Mouse (Mus musculus) limb, embryonic 11.5 days (tissue): Measurements from ENCODE around the gene Plekhh2. TPM values are rescaled to one million over a fixed set of nuclear protein-coding genes. Genes with fewer than 3 reads are reported as not detected.

Experiments
- ATAC-seq: fragments of 200-750 bp; cut with Nextera tagmentation; 2 replicates; pipeline ENCODE4 v1.8.0; 2017; ENCODE audit warnings: low read depth; ENCODE audit not compliant: insufficient number of reproducible peaks, low FRiP score, low TSS enrichment
- DNase-seq: peaks from one replicate; pipeline ENCODE4 v3.0.0-alpha.2; 2015; ENCODE audit warnings: low spot score
- H3K27ac ChIP-seq: fragments of 300-500 bp; sonication (generic); replicated peaks from 2 replicates; pipeline ENCODE4 v1.5.1; 2014; ENCODE audit warnings: low read depth, mild to moderate bottlenecking, low read length
- H3K27me3 ChIP-seq: fragments of 300-500 bp; sonication (generic); 2 replicates; pipeline ENCODE4 v1.6.1; 2014; ENCODE audit warnings: mild to moderate bottlenecking, low read length, mixed read lengths; ENCODE audit not compliant: control insufficient read depth, insufficient read depth
- H3K36me3 ChIP-seq: fragments of 300-500 bp; sonication (generic); 2 replicates; pipeline ENCODE4 v1.6.1; 2014; ENCODE audit warnings: mild to moderate bottlenecking, low read length, moderate library complexity, mixed read lengths; ENCODE audit not compliant: control insufficient read depth, insufficient read depth
- H3K4me1 ChIP-seq: fragments of 300-500 bp; sonication (generic); 2 replicates; pipeline ENCODE4 v1.6.1; 2014; ENCODE audit warnings: low read length, mixed read lengths; ENCODE audit not compliant: control insufficient read depth, insufficient read depth
- H3K4me2 ChIP-seq: fragments of 300-500 bp; sonication (generic); 2 replicates; pipeline ENCODE4 v1.6.1; 2014; ENCODE audit warnings: low read depth, mild to moderate bottlenecking, moderate library complexity; ENCODE audit not compliant: severe bottlenecking
- H3K4me3 ChIP-seq: fragments of 300-500 bp; sonication (generic); 2 replicates; pipeline ENCODE4 v1.5.1; 2014; ENCODE audit warnings: low read depth, low read length
- H3K9ac ChIP-seq: fragments of 300-500 bp; sonication (generic); 2 replicates; pipeline ENCODE4 v1.6.1; 2014; ENCODE audit warnings: mild to moderate bottlenecking, low read length
- H3K9me3 ChIP-seq: fragments of 300-500 bp; sonication (generic); 2 replicates; pipeline ENCODE4 v1.6.1; 2016; ENCODE audit warnings: low read length; ENCODE audit not compliant: control insufficient read depth
- WGBS: fragments of 180-500 bp; shearing (Covaris S2); extraction: QIAGEN DNeasy Blood & Tissue Kit; methylation state at CpG from one replicate; pipeline ENCODE4 v1.1.7; 2014; 5-methylcytosine and 5-hydroxymethylcytosine counted together
- polyA plus RNA-seq: library from polyadenylated mRNA; unstranded; fragments of >200 nt; fragmentation: Nextera tagmentation; extraction: Ambion mirVana; gene quantifications from 2 replicates; pipeline ENCODE4 v1.2.1, GENCODE M21; 2014

The Plekhh2 gene
- polyA plus RNA-seq, 1 experiment from 2014 or later: 5.7 TPM

GRCm38 (mm10) chr17:84505922-84506321, 5.8 kb upstream of the Plekhh2 start:
- Histone ChIP-seq H3K36me3 (no peaks in the 10 kb centered on the region), H3K4me2 (no peak overlapping the region), H3K4me1 (no peaks in the 10 kb centered on the region), H3K9me3 (no peaks in the 10 kb centered on the region), H3K4me3 (no peak overlapping the region), H3K9ac (no peak overlapping the region), H3K27me3 (no peaks in the 10 kb centered on the region), H3K27ac (no peak overlapping the region)
- DNase-seq (no peak), ATAC-seq (no peak)
- 83% methylated on average over 2 of the region's 2 CpGs for WGBS

DNA sequence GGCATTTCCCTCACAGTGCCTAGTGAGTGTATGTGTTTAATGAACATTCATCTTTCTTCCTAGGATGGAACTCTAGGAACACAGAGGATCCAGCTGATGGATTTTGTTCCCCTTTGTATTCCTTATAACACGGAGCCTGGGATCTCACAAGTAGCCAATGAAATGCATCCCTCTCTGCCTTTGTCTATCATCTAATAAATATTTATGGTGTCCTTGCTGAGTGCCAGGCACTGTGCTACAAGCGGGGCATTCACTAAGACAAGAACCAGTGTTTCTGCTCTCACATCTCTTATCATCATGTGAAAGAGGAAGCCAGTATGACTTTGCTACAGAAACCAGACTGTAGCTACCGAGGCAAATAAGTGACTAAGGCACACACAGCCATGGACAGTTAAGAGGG, 3.0 kb upstream of the Plekhh2 start:
- ATAC-seq (no peak), DNase-seq (no peak)
- no peaks in the 10 kb centered on the region for H3K27me3 ChIP-seq
- no peak overlapping the region for H3K4me3 ChIP-seq
- WGBS: 76% methylated on average over 3 of the region's 3 CpGs
- 0 out of 2 replicates have a peak, but pooled peaks cover 5% of the 10 kb centered on the region for H3K4me1 ChIP-seq
- no peaks in the 10 kb centered on the region for H3K9me3 ChIP-seq
- no peaks in the 10 kb centered on the region for H3K36me3 ChIP-seq
- H3K9ac ChIP-seq: no peak overlapping the region
- no peak overlapping the region for H3K27ac ChIP-seq
- H3K4me2 ChIP-seq: no peak overlapping the region

GRCm38 (mm10) chr17:84509176-84509575, 2.5 kb upstream of the Plekhh2 start:
- no peak for ATAC-seq
- WGBS: 85% methylated on average over 4 of the region's 4 CpGs

GRCm38 (mm10) chr17:84510355-84510754, 1.3 kb upstream of the Plekhh2 start:
- no peaks in the 10 kb centered on the region for H3K36me3 ChIP-seq
- no peak for DNase-seq
- no peak for ATAC-seq
- H3K4me1 ChIP-seq: 0 out of 2 replicates have a peak, but pooled peaks cover 5% of the 10 kb centered on the region
- 83% methylated on average over 5 of the region's 5 CpGs for WGBS
- H3K27ac ChIP-seq: no peak overlapping the region
- no peak overlapping the region for H3K4me3 ChIP-seq
- no peaks in the 10 kb centered on the region for H3K27me3 ChIP-seq
- H3K4me2 ChIP-seq: no peak overlapping the region
- no peaks in the 10 kb centered on the region for H3K9me3 ChIP-seq
- H3K9ac ChIP-seq: no peak overlapping the region

More at GRCm38 (mm10) chr17:84509176-84509575, 2.5 kb upstream of the Plekhh2 start:
- Histone ChIP-seq H3K9me3 (no peaks in the 10 kb centered on the region), H3K4me2 (no peak overlapping the region), H3K27me3 (no peaks in the 10 kb centered on the region), H3K9ac (no peak overlapping the region), H3K27ac (no peak overlapping the region), H3K4me3 (no peak overlapping the region), H3K36me3 (no peaks in the 10 kb centered on the region), H3K4me1 (0 out of 2 replicates have a peak, but pooled peaks cover 5% of the 10 kb centered on the region)
- DNase-seq: no peak

DNA sequence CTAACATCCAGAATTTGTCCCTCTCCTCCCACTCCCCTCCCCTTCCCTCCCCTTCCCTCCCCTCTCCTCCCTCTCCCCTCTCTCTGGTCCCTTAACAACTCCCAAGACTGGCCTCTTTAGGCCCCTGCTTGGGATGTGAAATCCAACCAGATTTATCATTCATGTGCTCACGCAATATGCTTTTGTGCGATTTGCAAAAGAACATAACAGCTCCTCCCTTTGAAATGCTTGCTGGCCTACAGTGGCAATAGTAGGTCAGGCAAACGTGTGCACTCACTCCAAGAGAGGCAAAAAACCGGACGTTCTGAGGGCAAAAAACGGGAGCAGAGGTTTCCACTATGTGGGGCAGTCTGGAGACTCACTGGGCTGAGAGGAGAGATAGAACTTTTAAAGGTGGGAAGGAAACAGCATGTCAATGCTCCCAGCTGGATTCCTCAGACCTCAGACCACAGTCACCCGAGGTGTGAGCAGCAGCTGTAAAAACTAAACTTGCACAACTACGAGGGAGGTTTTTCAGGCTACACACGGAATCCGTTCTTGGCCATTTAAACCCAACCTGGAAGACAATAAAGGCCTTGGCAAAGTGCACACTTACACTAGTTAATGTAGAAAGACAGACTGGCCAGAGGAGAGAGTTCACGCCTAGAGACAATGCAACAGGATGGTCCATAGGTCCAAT, 595 bp upstream of the Plekhh2 start:
- 0 out of 2 replicates have a peak, but pooled peaks cover 5% of the 10 kb centered on the region for H3K4me1 ChIP-seq
- H3K27me3 ChIP-seq: no peaks in the 10 kb centered on the region
- H3K4me2 ChIP-seq: peak overlapping the region; percentile 87
- 25% methylated on average over 11 of the region's 11 CpGs for WGBS
- DNase-seq (peak; percentile 22), ATAC-seq (no peak)
- peak overlapping the region; percentile 75 for H3K4me3 ChIP-seq
- no peak overlapping the region; the same call in 1 of the 2 replicates for H3K9ac ChIP-seq
- H3K36me3 ChIP-seq: no peaks in the 10 kb centered on the region
- H3K9me3 ChIP-seq: no peaks in the 10 kb centered on the region
- H3K27ac ChIP-seq: no peak overlapping the region

GRCm38 (mm10) chr17:84512516-84513085, 906 bp downstream of the Plekhh2 start:
- ATAC-seq (no peak), DNase-seq (no peak)
- Histone ChIP-seq H3K9ac (peak overlapping the region; percentile 82), H3K27me3 (no peaks in the 10 kb centered on the region), H3K4me1 (0 out of 2 replicates have a peak, but pooled peaks cover 5% of the 10 kb centered on the region), H3K9me3 (no peaks in the 10 kb centered on the region), H3K4me2 (peak overlapping the region; percentile 87), H3K4me3 (peak overlapping the region; percentile 75), H3K36me3 (no peaks in the 10 kb centered on the region), H3K27ac (no peak overlapping the region)
- 26% methylated on average over 4 of the region's 4 CpGs for WGBS

- no peak overlapping the region for H3K27ac ChIP-seq
- H3K4me3 ChIP-seq: no peak overlapping the region
- no peak overlapping the region for H3K4me2 ChIP-seq
- 71% methylated on average over 5 of the region's 5 CpGs for WGBS
- no peaks in the 10 kb centered on the region for H3K9me3 ChIP-seq
- DNase-seq (no peak), ATAC-seq (no peak)
- H3K27me3 ChIP-seq: no peaks in the 10 kb centered on the region
- no peak overlapping the region for H3K9ac ChIP-seq
- H3K36me3 ChIP-seq: no peaks in the 10 kb centered on the region
- 0 out of 2 replicates have a peak, but pooled peaks cover 5% of the 10 kb centered on the region for H3K4me1 ChIP-seq
Measured at GRCm38 (mm10) chr17:84515901-84516300, 4.2 kb downstream of the Plekhh2 start.

GRCm38 (mm10) chr17:84519346-84519745, 7.7 kb downstream of the Plekhh2 start:
- 78% methylated on average over 3 of the region's 3 CpGs for WGBS
- H3K27ac ChIP-seq: no peak overlapping the region
- no peaks in the 10 kb centered on the region for H3K27me3 ChIP-seq
- no peak for ATAC-seq
- H3K9ac ChIP-seq: no peak overlapping the region
- DNase-seq: no peak
- no peak overlapping the region for H3K4me3 ChIP-seq
- H3K9me3 ChIP-seq: no peaks in the 10 kb centered on the region
- H3K4me1 ChIP-seq: no peaks in the 10 kb centered on the region
- no peaks in the 10 kb centered on the region for H3K36me3 ChIP-seq
- no peak overlapping the region for H3K4me2 ChIP-seq
